In the genomic region with DNA sequence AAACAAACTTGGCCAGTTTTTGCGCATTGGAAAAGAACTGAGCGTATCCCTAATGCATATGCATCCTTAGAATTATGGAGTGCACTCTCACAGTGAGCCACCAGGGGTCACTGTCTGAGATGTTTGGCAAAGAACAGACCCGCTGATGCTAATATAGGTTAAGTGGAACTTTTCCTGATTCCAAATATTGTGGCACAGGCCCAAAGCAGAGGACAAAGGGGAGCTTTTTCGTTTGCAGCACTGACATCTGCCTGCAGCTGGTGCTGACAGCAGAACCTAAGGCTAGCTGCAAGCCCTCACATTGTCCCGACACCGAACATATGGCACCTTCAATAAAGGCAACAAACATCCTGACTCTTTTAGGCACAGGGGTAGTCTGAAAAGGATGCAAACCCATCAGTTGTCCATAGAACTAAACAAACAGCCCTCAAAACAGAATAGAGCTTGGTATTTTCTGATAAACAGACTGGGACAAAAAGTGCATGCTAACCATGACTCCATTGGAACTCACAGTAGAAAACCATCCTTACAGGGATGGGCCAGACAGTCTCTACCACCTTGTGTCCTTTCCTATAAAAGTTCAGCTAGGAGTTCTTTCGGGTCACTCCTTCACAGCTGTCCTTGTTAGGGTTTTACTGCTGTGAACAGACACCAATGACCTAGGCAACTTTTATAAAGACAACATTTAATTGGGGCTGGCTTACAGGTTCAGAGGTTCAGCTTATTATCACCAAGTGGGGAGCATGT, we compare ENCODE assay signal across 8 mouse cellular contexts.
DNase-seq lines count a peak whose midpoint lies in the region; ATAC-seq lines count a peak whose summit lies in the region.

No protein-coding gene starts in this region.

- no peak overlapping the region for H3K9ac ChIP-seq in lung, embryonic 15.5 days

- WGBS in embryonic facial prominence, embryonic 10.5 days, result 62% methylated on average over 7 of the region's 7 CpGs
- 41% methylated on average over 7 of the region's 7 CpGs for WGBS in lung, embryonic 15.5 days

- peak; percentile 49 for ATAC-seq in CD4-positive, CD25-positive, alpha-beta regulatory T cell, adult 4 months
- peak; percentile 23; the same call in 1 of the 2 replicates for ATAC-seq in lung, embryonic 15.5 days (ENCODE audit: borderline replicate concordance, extremely low read depth, low FRiP score, low TSS enrichment)

- H3K4me1 ChIP-seq in embryonic facial prominence, embryonic 10.5 days, result no peaks in the 10 kb centered on the region
- no peaks in the 10 kb centered on the region for H3K4me1 ChIP-seq in lung, embryonic 15.5 days

- peak; percentile 66 for DNase-seq in adrenal gland, postnatal 25 days
- peak; percentile 78 for DNase-seq in embryonic facial prominence, embryonic 10.5 days (ENCODE audit: low spot score)
- DNase-seq in heart, postnatal 4 days, result peak; percentile 85
- peak; percentile 54 to 89 for DNase-seq in layer of hippocampus, adult 18-20 months (ENCODE audit: low spot score in 2 of 2)
- DNase-seq in retina, adult 2 months (ENCODE audit: low read depth, low spot score), result peak; percentile 37
- peak; percentile 31 for DNase-seq in urinary bladder, adult 2 months (ENCODE audit: low spot score)

- H3K4me3 ChIP-seq in embryonic facial prominence, embryonic 10.5 days, result no peak overlapping the region
- H3K4me3 ChIP-seq in lung, embryonic 15.5 days, result no peak overlapping the region

- no peaks in the 10 kb centered on the region for H3K36me3 ChIP-seq in embryonic facial prominence, embryonic 10.5 days (replicated peaks)
- H3K36me3 ChIP-seq in lung, embryonic 15.5 days, result no peaks in the 10 kb centered on the region

- H3K9me3 ChIP-seq in embryonic facial prominence, embryonic 10.5 days, result no peaks in the 10 kb centered on the region
- H3K9me3 ChIP-seq in lung, embryonic 15.5 days, result no peaks in the 10 kb centered on the region

- H3K27ac ChIP-seq in embryonic facial prominence, embryonic 10.5 days (replicated peaks), result no peak overlapping the region
- no peak overlapping the region for H3K27ac ChIP-seq in lung, embryonic 15.5 days

- H3K4me2 ChIP-seq in lung, embryonic 15.5 days, result no peak overlapping the region

- H3K27me3 ChIP-seq in embryonic facial prominence, embryonic 10.5 days (replicated peaks; ENCODE audit: low read depth, poor library complexity, severe bottlenecking), result no peaks in the 10 kb centered on the region
- no peaks in the 10 kb centered on the region for H3K27me3 ChIP-seq in lung, embryonic 15.5 days

Comparison
In these comparisons a context has a peak if more than half of its experiments do, and no peak if none do; other contexts are left out.
1. DNase-seq: peak in every context shown above with its lines; median percentile 85 in heart, postnatal 4 days; 78 in embryonic facial prominence, embryonic 10.5 days; 72 in layer of hippocampus, adult 18-20 months; 66 in adrenal gland, postnatal 25 days; 37 in retina, adult 2 months; 31 in urinary bladder, adult 2 months.